Mouse (Mus musculus): ENCODE data around the gene Gm14698. TPM values are rescaled to one million over a fixed set of nuclear protein-coding genes. Genes with fewer than 3 reads are reported as not detected.

The Gm14698 gene
- polyA plus RNA-seq (2015; fragmentation: Illumina TruSeq; extraction: RNeasy Lipid Tissue Mini Kit (QIAGEN cat#74804); ENCODE audit: insufficient read depth, low replicate concordance), result 0.87 TPM

DNA sequence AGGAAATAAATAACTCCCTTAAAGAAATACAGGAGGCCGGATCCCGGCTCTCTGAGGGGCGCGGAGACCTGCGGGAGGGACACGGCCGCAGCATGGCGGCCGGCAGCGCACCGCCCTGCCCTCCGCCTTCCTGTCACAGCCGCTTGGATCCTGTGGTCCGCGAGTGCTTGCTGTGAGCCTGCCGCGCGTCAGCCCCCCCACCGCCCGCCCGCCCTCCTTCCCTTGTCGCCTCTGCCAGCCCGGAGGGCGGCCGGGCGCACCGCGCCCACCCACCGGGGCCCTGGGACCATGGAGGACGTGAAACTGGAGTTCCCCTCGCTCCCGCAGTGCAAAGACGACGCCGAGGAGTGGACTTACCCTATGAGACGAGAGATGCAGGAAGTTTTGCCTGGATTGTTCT is at the start of gene Gm14698:
Gene Gm14698 (plus strand): TSS at position 35 of the 400 bp plus-strand sequence.

Other genes with a start within 250 kb of the Gm14698 start
- gene Fmr1, start 142.6 kb upstream of the Gm14698 start, polyA plus RNA-seq (2015; fragmentation: Illumina TruSeq; extraction: RNeasy Lipid Tissue Mini Kit (QIAGEN cat#74804); ENCODE audit: insufficient read depth, low replicate concordance), result 91.5 TPM
- 0.90 TPM for gene Fmr1nb, start 59.3 kb upstream of the Gm14698 start, polyA plus RNA-seq (2015; fragmentation: Illumina TruSeq; extraction: RNeasy Lipid Tissue Mini Kit (QIAGEN cat#74804); ENCODE audit: insufficient read depth, low replicate concordance)
- not detected for gene Gm6812, start 72.0 kb downstream of the Gm14698 start, polyA plus RNA-seq (2015; fragmentation: Illumina TruSeq; extraction: RNeasy Lipid Tissue Mini Kit (QIAGEN cat#74804); ENCODE audit: insufficient read depth, low replicate concordance)

Measured in spleen, adult 10 weeks (tissue).